Mouse (Mus musculus) embryonic facial prominence, embryonic 13.5 days (tissue): Measurements from ENCODE around the gene Ola1. TPM values are rescaled to one million over a fixed set of nuclear protein-coding genes. Genes with fewer than 3 reads are reported as not detected.

ENCODE experiments used
- ATAC-seq: fragments of 200-750 bp; cut with Nextera tagmentation; 2 replicates; pipeline ENCODE4 v1.8.0; 2017; ENCODE audit warnings: low read depth; ENCODE audit not compliant: insufficient number of reproducible peaks, insufficient read depth, low FRiP score, low TSS enrichment
- H3K27ac ChIP-seq: fragments of 300-500 bp; sonication (generic); 2 replicates; pipeline ENCODE4 v1.5.1; 2015; ENCODE audit warnings: moderate library complexity, mild to moderate bottlenecking, inconsistent platforms
- H3K27me3 ChIP-seq: fragments of 300-500 bp; sonication (generic); 2 replicates; pipeline ENCODE4 v1.6.1; 2015; ENCODE audit warnings: mild to moderate bottlenecking, inconsistent platforms
- H3K36me3 ChIP-seq: fragments of 300-500 bp; sonication (generic); 2 replicates; pipeline ENCODE4 v1.6.1; 2015; ENCODE audit warnings: mild to moderate bottlenecking, inconsistent platforms
- H3K4me1 ChIP-seq: fragments of 300-500 bp; sonication (generic); 2 replicates; pipeline ENCODE4 v1.6.1; 2015; ENCODE audit warnings: inconsistent platforms
- H3K4me2 ChIP-seq: fragments of 300-500 bp; sonication (generic); 2 replicates; pipeline ENCODE4 v1.6.1; 2015; ENCODE audit warnings: moderate library complexity, mild to moderate bottlenecking, inconsistent platforms
- H3K4me3 ChIP-seq: fragments of 300-500 bp; sonication (generic); 2 replicates; pipeline ENCODE4 v1.5.1; 2015; ENCODE audit warnings: mild to moderate bottlenecking, inconsistent platforms
- H3K9ac ChIP-seq: fragments of 300-500 bp; sonication (generic); 2 replicates; pipeline ENCODE4 v1.6.1; 2015; ENCODE audit warnings: mild to moderate bottlenecking, inconsistent platforms
- H3K9me3 ChIP-seq: fragments of 300-500 bp; sonication (generic); 2 replicates; pipeline ENCODE4 v1.6.1; 2016; ENCODE audit warnings: inconsistent platforms
- WGBS: fragments of 180-500 bp; shearing (Covaris S2); methylation state at CpG from one replicate; pipeline ENCODE4 v1.1.7; 2015; ENCODE audit warnings: mixed read lengths; 5-methylcytosine and 5-hydroxymethylcytosine counted together
- polyA plus RNA-seq: library from polyadenylated mRNA; unstranded; fragments of >200 nt; fragmentation: Nextera tagmentation; extraction: Ambion mirVana; gene quantifications from 2 replicates; pipeline ENCODE4 v1.2.1, GENCODE M21; 2015

Gene Ola1
- polyA plus RNA-seq, 1 experiment from 2014 or later, result 118 TPM

- no peaks in the 10 kb centered on the region for H3K36me3 ChIP-seq
- H3K9me3 ChIP-seq, result no peaks in the 10 kb centered on the region
- no peak for ATAC-seq
- no peak overlapping the region for H3K27ac ChIP-seq
- H3K27me3 ChIP-seq, result 0 out of 2 replicates have a peak, but pooled peaks cover 3% of the 10 kb centered on the region
- H3K4me1 ChIP-seq, result no peaks in the 10 kb centered on the region
- no peak overlapping the region for H3K9ac ChIP-seq
- no peak overlapping the region for H3K4me2 ChIP-seq
- WGBS, result 63% methylated on average over 3 of the region's 3 CpGs
- no peak overlapping the region for H3K4me3 ChIP-seq
These were observed 12.4 kb upstream of the Ola1 start for GRCm38 (mm10) chr2:73231081-73231480.

GRCm38 (mm10) chr2:73213871-73214659 is 4.7 kb downstream of the Ola1 start:
- H3K27ac ChIP-seq, result peak overlapping the region; percentile 22; the same call in 1 of the 2 replicates
- WGBS, result under 1% methylated on average over 68 of the region's 68 CpGs
- H3K9me3 ChIP-seq, result no peaks in the 10 kb centered on the region
- H3K4me1 ChIP-seq, result peaks cover 16% of the 10 kb centered on the region
- H3K36me3 ChIP-seq, result peaks cover 21% of the 10 kb centered on the region
- peak overlapping the region; percentile 88 for H3K4me2 ChIP-seq
- H3K9ac ChIP-seq, result peak overlapping the region; percentile 88
- H3K27me3 ChIP-seq, result no peaks in the 10 kb centered on the region
- H3K4me3 ChIP-seq, result peak overlapping the region; percentile 92
- peak; percentile 94 for ATAC-seq

- 0 out of 2 replicates have a peak, but pooled peaks have one; percentile 15 for ATAC-seq
- H3K27ac ChIP-seq, result no peak overlapping the region
- peak overlapping the region; percentile 92 for H3K4me3 ChIP-seq
- H3K4me1 ChIP-seq, result peaks cover 16% of the 10 kb centered on the region
- H3K36me3 ChIP-seq, result peaks cover 21% of the 10 kb centered on the region
- H3K9ac ChIP-seq, result peak overlapping the region; percentile 88
- H3K4me2 ChIP-seq, result peak overlapping the region; percentile 88
- H3K27me3 ChIP-seq, result no peaks in the 10 kb centered on the region
- 21% methylated on average over 7 of the region's 7 CpGs for WGBS
- no peaks in the 10 kb centered on the region for H3K9me3 ChIP-seq
These were observed 5.2 kb downstream of the Ola1 start for GRCm38 (mm10) chr2:73213539-73213870.

- no peaks in the 10 kb centered on the region for H3K4me1 ChIP-seq
- H3K4me2 ChIP-seq, result no peak overlapping the region
- no peak for ATAC-seq
- peaks cover 11% of the 10 kb centered on the region; the same call in 1 of the 2 replicates for H3K36me3 ChIP-seq
- H3K4me3 ChIP-seq, result no peak overlapping the region
- H3K27ac ChIP-seq, result no peak overlapping the region
- 76% methylated on average over 6 of the region's 6 CpGs for WGBS
- H3K9ac ChIP-seq, result no peak overlapping the region
- H3K9me3 ChIP-seq, result no peaks in the 10 kb centered on the region
- H3K27me3 ChIP-seq, result no peaks in the 10 kb centered on the region
These were observed 14.4 kb downstream of the Ola1 start for GRCm38 (mm10) chr2:73204328-73204727.

GRCm38 (mm10) chr2:73188488-73188887 is 30.2 kb downstream of the Ola1 start:
- 87% methylated on average over 2 of the region's 2 CpGs for WGBS
- Histone ChIP-seq H3K4me2 (no peak overlapping the region), H3K9me3 (no peaks in the 10 kb centered on the region), H3K27ac (no peak overlapping the region), H3K27me3 (no peaks in the 10 kb centered on the region), H3K4me3 (no peak overlapping the region), H3K9ac (no peak overlapping the region), H3K4me1 (peaks cover 6% of the 10 kb centered on the region; the same call in 1 of the 2 replicates), H3K36me3 (no peaks in the 10 kb centered on the region)
- ATAC-seq, result no peak

GRCm38 (mm10) chr2:73185185-73185584 is 33.5 kb downstream of the Ola1 start:
- H3K9ac ChIP-seq, result no peak overlapping the region
- no peak overlapping the region for H3K4me3 ChIP-seq
- no peaks in the 10 kb centered on the region for H3K4me1 ChIP-seq
- ATAC-seq, result no peak
- H3K4me2 ChIP-seq, result no peak overlapping the region
- H3K27ac ChIP-seq, result no peak overlapping the region
- WGBS, result 86% methylated on average over 3 of the region's 3 CpGs
- H3K36me3 ChIP-seq, result no peaks in the 10 kb centered on the region
- no peaks in the 10 kb centered on the region for H3K27me3 ChIP-seq
- no peaks in the 10 kb centered on the region for H3K9me3 ChIP-seq

GRCm38 (mm10) chr2:73169496-73169895 is 49.2 kb downstream of the Ola1 start:
- 69% methylated on average over 5 of the region's 5 CpGs for WGBS
- Histone ChIP-seq H3K4me3 (no peak overlapping the region), H3K9me3 (no peaks in the 10 kb centered on the region), H3K4me1 (no peaks in the 10 kb centered on the region; the same call in 1 of the 2 replicates), H3K27me3 (no peaks in the 10 kb centered on the region), H3K4me2 (no peak overlapping the region), H3K36me3 (no peaks in the 10 kb centered on the region), H3K27ac (no peak overlapping the region), H3K9ac (no peak overlapping the region)
- no peak for ATAC-seq

- ATAC-seq, result no peak
- H3K36me3 ChIP-seq, result no peaks in the 10 kb centered on the region
- H3K27me3 ChIP-seq, result no peaks in the 10 kb centered on the region
- H3K9ac ChIP-seq, result no peak overlapping the region
- no peak overlapping the region for H3K4me3 ChIP-seq
- H3K4me1 ChIP-seq, result no peaks in the 10 kb centered on the region; the same call in 1 of the 2 replicates
- no peak overlapping the region for H3K27ac ChIP-seq
- no peaks in the 10 kb centered on the region for H3K9me3 ChIP-seq
- no peak overlapping the region for H3K4me2 ChIP-seq
These were observed 51.6 kb downstream of the Ola1 start for GRCm38 (mm10) chr2:73167126-73167525.

GRCm38 (mm10) chr2:73164666-73165065 is 54.1 kb downstream of the Ola1 start:
- H3K27ac ChIP-seq, result no peak overlapping the region
- no peaks in the 10 kb centered on the region for H3K4me1 ChIP-seq
- no peak for ATAC-seq
- H3K9ac ChIP-seq, result no peak overlapping the region
- 76% methylated on average over 1 of the region's 1 CpGs for WGBS
- no peaks in the 10 kb centered on the region for H3K9me3 ChIP-seq
- no peak overlapping the region for H3K4me3 ChIP-seq
- H3K4me2 ChIP-seq, result no peak overlapping the region
- no peaks in the 10 kb centered on the region for H3K36me3 ChIP-seq
- H3K27me3 ChIP-seq, result no peaks in the 10 kb centered on the region

- H3K4me2 ChIP-seq, result no peak overlapping the region
- H3K27me3 ChIP-seq, result no peaks in the 10 kb centered on the region
- no peak overlapping the region for H3K9ac ChIP-seq
- peaks cover 10% of the 10 kb centered on the region for H3K36me3 ChIP-seq
- H3K4me1 ChIP-seq, result peaks cover 4% of the 10 kb centered on the region; the same call in 1 of the 2 replicates
- H3K4me3 ChIP-seq, result no peak overlapping the region
- H3K27ac ChIP-seq, result no peak overlapping the region
- WGBS, result 66% methylated on average over 2 of the region's 2 CpGs
- ATAC-seq, result no peak
- no peaks in the 10 kb centered on the region for H3K9me3 ChIP-seq
These were observed 58.0 kb downstream of the Ola1 start for GRCm38 (mm10) chr2:73160772-73161171.

GRCm38 (mm10) chr2:73157202-73157601 is 61.5 kb downstream of the Ola1 start:
- no peak overlapping the region for H3K4me2 ChIP-seq
- H3K4me3 ChIP-seq, result no peak overlapping the region
- H3K9me3 ChIP-seq, result no peaks in the 10 kb centered on the region
- H3K4me1 ChIP-seq, result peaks cover 4% of the 10 kb centered on the region; the same call in 1 of the 2 replicates
- H3K27ac ChIP-seq, result no peak overlapping the region
- ATAC-seq, result no peak
- H3K9ac ChIP-seq, result no peak overlapping the region
- 74% methylated on average over 3 of the region's 3 CpGs for WGBS
- H3K36me3 ChIP-seq, result peaks cover 34% of the 10 kb centered on the region
- no peaks in the 10 kb centered on the region for H3K27me3 ChIP-seq

- Histone ChIP-seq H3K9me3 (no peaks in the 10 kb centered on the region), H3K4me1 (no peaks in the 10 kb centered on the region), H3K9ac (no peak overlapping the region), H3K4me2 (no peak overlapping the region), H3K27me3 (no peaks in the 10 kb centered on the region), H3K36me3 (peaks cover 26% of the 10 kb centered on the region), H3K27ac (no peak overlapping the region), H3K4me3 (no peak overlapping the region)
- 47% methylated on average over 3 of the region's 3 CpGs for WGBS
- no peak for ATAC-seq
These were observed 68.2 kb downstream of the Ola1 start for GRCm38 (mm10) chr2:73150526-73150925.
